Mouse (Mus musculus): Measurements from ENCODE around the gene Cdc42.

- TF ChIP-seq USF1 (IDR thresholded peaks at IDR 0.05; ENCODE audit: low read depth) (no peak), POLR2A (IDR thresholded peaks at IDR 0.05; ENCODE audit: insufficient read length, low read depth) (no peak), MYOG (IDR thresholded peaks at IDR 0.05; ENCODE audit: control insufficient read depth in 1 of 3, insufficient read depth in 1 of 3, insufficient read length in 2 of 3, low read depth in 2 of 3) (no peak), SRF (IDR thresholded peaks at IDR 0.05; ENCODE audit: control insufficient read depth, insufficient read length, low read depth) (no peak), E2F4 (IDR thresholded peaks at IDR 0.05; ENCODE audit: insufficient read depth) (no peak), TCF12 (IDR thresholded peaks at IDR 0.05; ENCODE audit: insufficient read depth, poor library complexity, severe bottlenecking) (no peak), TCF3 (IDR thresholded peaks at IDR 0.05; ENCODE audit: insufficient read length, low read depth) (no peak), MAX (IDR thresholded peaks at IDR 0.05; ENCODE audit: low read depth) (no peak), MYOD1 (IDR thresholded peaks at IDR 0.05; ENCODE audit: control insufficient read depth in 1 of 3, insufficient read length in 2 of 3, low read depth in 2 of 3) (no peak), CEBPB (IDR thresholded peaks at IDR 0.05; ENCODE audit: insufficient read depth, poor library complexity, severe bottlenecking) (no peak)
Observed at GRCm38 (mm10) chr4:137365356-137366062, 8.0 kb upstream of the Cdc42 start.
